Mouse (Mus musculus): ENCODE data around the gene Tex10. TPM values are rescaled to one million over a fixed set of nuclear protein-coding genes. Genes with fewer than 3 reads are reported as not detected.

The Tex10 gene
- polyA plus RNA-seq, 1 experiment from 2014 or later, result 78.6 TPM

- no peaks in the 10 kb centered on the region for H3K9me3 ChIP-seq (ENCODE audit: control insufficient read depth, low read length)
- H3K27me3 ChIP-seq (ENCODE audit: control insufficient read depth, insufficient read depth, low read length), result no peaks in the 10 kb centered on the region
- no peak for ATAC-seq (replicated peaks; ENCODE audit: low FRiP score)
- H3K4me2 ChIP-seq (ENCODE audit: low read depth, low read length, severe bottlenecking), result peak overlapping the region; percentile 76; the same call in 1 of the 2 replicates
- WGBS, result 53% methylated on average over 1 of the region's 1 CpGs
- no peak overlapping the region for H3K27ac ChIP-seq (ENCODE audit: low read depth, low read length)
- DNase-seq (ENCODE audit: low spot score), result no peak
- H3K36me3 ChIP-seq (ENCODE audit: control insufficient read depth, insufficient read depth, low read length), result no peaks in the 10 kb centered on the region; the same call in 1 of the 2 replicates
- peaks cover 3% of the 10 kb centered on the region; the same call in 1 of the 2 replicates for H3K4me1 ChIP-seq (replicated peaks; ENCODE audit: control insufficient read depth, insufficient read depth, low read length)
- H3K9ac ChIP-seq (ENCODE audit: low read length), result no peak overlapping the region
- H3K4me3 ChIP-seq (ENCODE audit: low read depth, low read length), result no peak overlapping the region
These were observed 2.3 kb downstream of the Tex10 start for GRCm38 (mm10) chr4:48470977-48471376.

GRCm38 (mm10) chr4:48461060-48461459 lies 12.2 kb downstream of the Tex10 start:
- H3K27ac ChIP-seq (ENCODE audit: low read depth, low read length), result no peak overlapping the region
- no peak overlapping the region for H3K9ac ChIP-seq (ENCODE audit: low read length)
- H3K9me3 ChIP-seq (ENCODE audit: control insufficient read depth, low read length), result no peaks in the 10 kb centered on the region
- H3K4me2 ChIP-seq (ENCODE audit: low read depth, low read length, severe bottlenecking), result no peak overlapping the region
- H3K36me3 ChIP-seq (ENCODE audit: control insufficient read depth, insufficient read depth, low read length), result no peaks in the 10 kb centered on the region; the same call in 1 of the 2 replicates
- WGBS, result 90% methylated on average over 1 of the region's 1 CpGs
- H3K4me1 ChIP-seq (replicated peaks; ENCODE audit: control insufficient read depth, insufficient read depth, low read length), result no peaks in the 10 kb centered on the region
- ATAC-seq (replicated peaks; ENCODE audit: low FRiP score) (no peak), DNase-seq (ENCODE audit: low spot score) (no peak)
- no peak overlapping the region for H3K4me3 ChIP-seq (ENCODE audit: low read depth, low read length)
- H3K27me3 ChIP-seq (ENCODE audit: control insufficient read depth, insufficient read depth, low read length), result no peaks in the 10 kb centered on the region

GRCm38 (mm10) chr4:48458436-48458835 lies 14.8 kb downstream of the Tex10 start:
- H3K9me3 ChIP-seq (ENCODE audit: control insufficient read depth, low read length), result no peaks in the 10 kb centered on the region
- H3K9ac ChIP-seq (ENCODE audit: low read length), result no peak overlapping the region
- WGBS, result 94% methylated on average over 6 of the region's 6 CpGs
- no peak overlapping the region for H3K27ac ChIP-seq (ENCODE audit: low read depth, low read length)
- no peaks in the 10 kb centered on the region for H3K27me3 ChIP-seq (ENCODE audit: control insufficient read depth, insufficient read depth, low read length)
- ATAC-seq (replicated peaks; ENCODE audit: low FRiP score) (no peak), DNase-seq (ENCODE audit: low spot score) (no peak)
- H3K4me1 ChIP-seq (replicated peaks; ENCODE audit: control insufficient read depth, insufficient read depth, low read length), result no peaks in the 10 kb centered on the region
- peaks cover 6% of the 10 kb centered on the region; the same call in 1 of the 2 replicates for H3K36me3 ChIP-seq (ENCODE audit: control insufficient read depth, insufficient read depth, low read length)
- H3K4me3 ChIP-seq (ENCODE audit: low read depth, low read length), result no peak overlapping the region
- no peak overlapping the region for H3K4me2 ChIP-seq (ENCODE audit: low read depth, low read length, severe bottlenecking)

GRCm38 (mm10) chr4:48454106-48454773 lies 19.0 kb downstream of the Tex10 start:
- no peak for DNase-seq (ENCODE audit: low spot score)
- 99% methylated on average over 2 of the region's 2 CpGs for WGBS
- H3K9ac ChIP-seq (ENCODE audit: low read length), result no peak overlapping the region
- no peaks in the 10 kb centered on the region for H3K9me3 ChIP-seq (ENCODE audit: control insufficient read depth, low read length)
- no peaks in the 10 kb centered on the region for H3K27me3 ChIP-seq (ENCODE audit: control insufficient read depth, insufficient read depth, low read length)
- H3K36me3 ChIP-seq (ENCODE audit: control insufficient read depth, insufficient read depth, low read length), result peaks cover 12% of the 10 kb centered on the region
- no peak overlapping the region for H3K27ac ChIP-seq (ENCODE audit: low read depth, low read length)
- no peaks in the 10 kb centered on the region for H3K4me1 ChIP-seq (replicated peaks; ENCODE audit: control insufficient read depth, insufficient read depth, low read length)
- no peak overlapping the region for H3K4me2 ChIP-seq (ENCODE audit: low read depth, low read length, severe bottlenecking)
- ATAC-seq (replicated peaks; ENCODE audit: low FRiP score), result no peak
- H3K4me3 ChIP-seq (ENCODE audit: low read depth, low read length), result no peak overlapping the region

GRCm38 (mm10) chr4:48428054-48428453 lies 45.2 kb downstream of the Tex10 start:
- H3K4me3 ChIP-seq (ENCODE audit: low read depth, low read length), result no peak overlapping the region
- no peak overlapping the region for H3K4me2 ChIP-seq (ENCODE audit: low read depth, low read length, severe bottlenecking)
- H3K27ac ChIP-seq (ENCODE audit: low read depth, low read length), result no peak overlapping the region
- H3K9ac ChIP-seq (ENCODE audit: low read length), result no peak overlapping the region
- ATAC-seq (replicated peaks; ENCODE audit: low FRiP score) (no peak), DNase-seq (ENCODE audit: low spot score) (no peak)
- WGBS, result 92% methylated on average over 2 of the region's 2 CpGs
- H3K36me3 ChIP-seq (ENCODE audit: control insufficient read depth, insufficient read depth, low read length), result peaks cover 9% of the 10 kb centered on the region
- no peaks in the 10 kb centered on the region for H3K4me1 ChIP-seq (replicated peaks; ENCODE audit: control insufficient read depth, insufficient read depth, low read length)
- H3K27me3 ChIP-seq (ENCODE audit: control insufficient read depth, insufficient read depth, low read length), result no peaks in the 10 kb centered on the region
- H3K9me3 ChIP-seq (ENCODE audit: control insufficient read depth, low read length), result no peaks in the 10 kb centered on the region

DNA sequence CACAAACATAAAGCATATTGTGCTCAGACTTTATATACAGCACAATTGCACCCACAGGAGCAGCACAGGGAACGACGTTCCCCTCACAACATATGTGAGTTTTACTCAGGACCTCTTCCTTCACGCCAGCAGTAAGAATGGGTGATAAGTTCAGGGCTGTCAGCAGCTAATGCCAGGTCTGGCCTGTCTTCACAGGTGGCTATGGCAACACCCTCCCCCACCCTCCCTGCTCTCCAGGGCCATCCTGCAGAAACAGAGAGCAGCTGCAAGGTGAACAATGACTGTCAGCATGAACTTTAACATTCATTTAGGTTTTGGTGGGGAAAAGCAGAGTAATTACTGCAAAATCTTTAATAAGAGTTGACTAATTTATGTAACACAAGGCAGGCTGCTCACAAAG lies 45.8 kb downstream of the Tex10 start:
- Histone ChIP-seq H3K4me1 (replicated peaks; ENCODE audit: control insufficient read depth, insufficient read depth, low read length) (no peaks in the 10 kb centered on the region), H3K36me3 (ENCODE audit: control insufficient read depth, insufficient read depth, low read length) (peaks cover 9% of the 10 kb centered on the region), H3K9me3 (ENCODE audit: control insufficient read depth, low read length) (no peaks in the 10 kb centered on the region), H3K27ac (ENCODE audit: low read depth, low read length) (no peak overlapping the region), H3K9ac (ENCODE audit: low read length) (no peak overlapping the region), H3K4me2 (ENCODE audit: low read depth, low read length, severe bottlenecking) (no peak overlapping the region), H3K27me3 (ENCODE audit: control insufficient read depth, insufficient read depth, low read length) (no peaks in the 10 kb centered on the region), H3K4me3 (ENCODE audit: low read depth, low read length) (no peak overlapping the region)
- ATAC-seq (replicated peaks; ENCODE audit: low FRiP score) (no peak), DNase-seq (ENCODE audit: low spot score) (no peak)
- 80% methylated on average over 3 of the region's 3 CpGs for WGBS

DNA sequence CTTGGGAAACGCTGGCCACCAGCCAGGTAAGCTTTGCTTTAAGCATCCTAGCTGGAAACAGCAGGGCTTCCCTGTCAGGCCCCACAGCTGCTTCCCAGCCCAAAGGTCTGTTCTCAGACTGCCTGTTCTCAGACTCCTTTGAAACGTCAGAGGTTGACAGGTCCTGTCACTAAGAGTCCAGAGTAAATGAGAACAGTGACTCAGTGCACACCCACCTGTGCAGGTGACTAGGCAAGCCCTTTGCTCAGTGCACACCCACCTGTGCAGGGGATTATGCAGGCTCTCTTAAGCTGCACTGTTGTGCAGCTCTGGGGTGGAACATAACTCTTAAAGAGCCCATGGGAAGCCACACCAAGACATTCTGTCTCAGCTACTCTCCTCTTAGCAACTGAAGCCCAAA lies 49.5 kb downstream of the Tex10 start:
- Histone ChIP-seq H3K27me3 (ENCODE audit: control insufficient read depth, insufficient read depth, low read length) (no peaks in the 10 kb centered on the region), H3K27ac (ENCODE audit: low read depth, low read length) (no peak overlapping the region), H3K4me2 (ENCODE audit: low read depth, low read length, severe bottlenecking) (no peak overlapping the region), H3K9me3 (ENCODE audit: control insufficient read depth, low read length) (no peaks in the 10 kb centered on the region), H3K4me1 (replicated peaks; ENCODE audit: control insufficient read depth, insufficient read depth, low read length) (no peaks in the 10 kb centered on the region), H3K9ac (ENCODE audit: low read length) (no peak overlapping the region), H3K36me3 (ENCODE audit: control insufficient read depth, insufficient read depth, low read length) (no peaks in the 10 kb centered on the region; the same call in 1 of the 2 replicates), H3K4me3 (ENCODE audit: low read depth, low read length) (no peak overlapping the region)
- WGBS, result 58% methylated on average over 2 of the region's 2 CpGs
- DNase-seq (ENCODE audit: low spot score), result no peak
- ATAC-seq (replicated peaks; ENCODE audit: low FRiP score), result no peak

GRCm38 (mm10) chr4:48422633-48423032 lies 50.6 kb downstream of the Tex10 start:
- ATAC-seq (replicated peaks; ENCODE audit: low FRiP score), result no peak
- no peak overlapping the region for H3K9ac ChIP-seq (ENCODE audit: low read length)
- no peak overlapping the region for H3K4me2 ChIP-seq (ENCODE audit: low read depth, low read length, severe bottlenecking)
- H3K4me3 ChIP-seq (ENCODE audit: low read depth, low read length), result no peak overlapping the region
- no peaks in the 10 kb centered on the region; the same call in 1 of the 2 replicates for H3K36me3 ChIP-seq (ENCODE audit: control insufficient read depth, insufficient read depth, low read length)
- 93% methylated on average over 1 of the region's 1 CpGs for WGBS
- H3K27me3 ChIP-seq (ENCODE audit: control insufficient read depth, insufficient read depth, low read length), result no peaks in the 10 kb centered on the region
- H3K4me1 ChIP-seq (replicated peaks; ENCODE audit: control insufficient read depth, insufficient read depth, low read length), result no peaks in the 10 kb centered on the region
- no peaks in the 10 kb centered on the region for H3K9me3 ChIP-seq (ENCODE audit: control insufficient read depth, low read length)
- DNase-seq (ENCODE audit: low spot score), result no peak
- no peak overlapping the region for H3K27ac ChIP-seq (ENCODE audit: low read depth, low read length)

DNA sequence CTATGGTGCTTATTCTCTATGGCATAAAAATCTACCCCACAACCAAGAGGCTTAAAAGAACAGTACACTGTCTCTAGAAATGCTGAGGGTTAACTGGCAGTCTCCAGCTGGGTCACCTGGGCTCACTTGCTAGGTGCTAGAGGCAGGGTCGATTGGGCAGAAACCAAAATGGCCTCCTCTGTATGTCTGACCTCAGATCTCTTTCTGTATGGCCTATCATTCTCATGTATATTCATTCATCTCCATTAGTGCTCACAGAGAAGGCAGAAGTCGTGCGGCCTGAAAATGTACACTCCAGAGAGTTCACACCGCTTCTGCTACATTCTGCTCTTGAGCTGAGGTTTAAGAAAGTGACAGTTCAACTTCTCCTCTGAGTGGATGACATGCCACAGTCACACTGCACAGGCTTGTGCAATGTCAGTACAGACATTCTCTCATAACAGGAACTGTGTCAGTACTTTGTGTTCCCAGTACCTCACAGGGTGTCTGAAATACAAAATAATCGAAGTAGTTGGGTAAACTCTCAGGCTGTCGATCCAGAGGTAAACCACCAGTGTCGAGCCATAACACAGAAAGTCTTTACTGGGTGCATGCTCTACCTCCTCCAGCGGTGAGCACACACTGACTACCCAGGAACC lies 54.3 kb downstream of the Tex10 start:
- no peak overlapping the region for H3K4me3 ChIP-seq (ENCODE audit: low read depth, low read length)
- 95% methylated on average over 8 of the region's 8 CpGs for WGBS

More for the DNA sequence above, 54.3 kb downstream of the Tex10 start:
- H3K4me1 ChIP-seq (replicated peaks; ENCODE audit: control insufficient read depth, insufficient read depth, low read length), result no peaks in the 10 kb centered on the region
- no peak overlapping the region for H3K4me2 ChIP-seq (ENCODE audit: low read depth, low read length, severe bottlenecking)
- DNase-seq (ENCODE audit: low spot score) (no peak), ATAC-seq (replicated peaks; ENCODE audit: low FRiP score) (no peak)
- no peaks in the 10 kb centered on the region for H3K27me3 ChIP-seq (ENCODE audit: control insufficient read depth, insufficient read depth, low read length)
- no peaks in the 10 kb centered on the region; the same call in 1 of the 2 replicates for H3K36me3 ChIP-seq (ENCODE audit: control insufficient read depth, insufficient read depth, low read length)
- H3K9ac ChIP-seq (ENCODE audit: low read length), result no peak overlapping the region
- no peaks in the 10 kb centered on the region for H3K9me3 ChIP-seq (ENCODE audit: control insufficient read depth, low read length)
- no peak overlapping the region for H3K27ac ChIP-seq (ENCODE audit: low read depth, low read length)
